Mouse (Mus musculus) brain, embryonic 14.5 days (tissue): ENCODE measurements around the gene Stx5a. TPM values are rescaled to one million over a fixed set of nuclear protein-coding genes. Genes with fewer than 3 reads are reported as not detected.

Experiments
- DNase-seq: peaks from one replicate; pipeline ENCODE4 v3.0.0-alpha.2; 2011; ENCODE audit warnings: low read depth
- CTCF ChIP-seq: fragments of 200-500 bp; IDR thresholded peaks from 2 replicates; pipeline ENCODE4 v1.5.1; 2012; ENCODE audit warnings: inconsistent platforms, mild to moderate bottlenecking, moderate library complexity, borderline replicate concordance; ENCODE audit not compliant: insufficient read depth, insufficient read length; ENCODE audit errors: extremely low read depth
- POLR2A ChIP-seq: fragments of 200-500 bp; IDR thresholded peaks from 2 replicates; pipeline ENCODE4 v1.6.1; 2012; ENCODE audit warnings: mild to moderate bottlenecking, inconsistent platforms, borderline replicate concordance; ENCODE audit not compliant: poor library complexity, insufficient read depth, insufficient read length, severe bottlenecking; ENCODE audit errors: extremely low read depth
- polyA plus RNA-seq: library from polyadenylated mRNA; depleted of rRNA; stranded (reverse); fragments of >200 nt; gene quantifications from 2 replicates; pipeline ENCODE4 v1.2.3, GENCODE M21; 2012

Stx5a gene
- polyA plus RNA-seq, 1 experiment: 117 TPM

DNA sequence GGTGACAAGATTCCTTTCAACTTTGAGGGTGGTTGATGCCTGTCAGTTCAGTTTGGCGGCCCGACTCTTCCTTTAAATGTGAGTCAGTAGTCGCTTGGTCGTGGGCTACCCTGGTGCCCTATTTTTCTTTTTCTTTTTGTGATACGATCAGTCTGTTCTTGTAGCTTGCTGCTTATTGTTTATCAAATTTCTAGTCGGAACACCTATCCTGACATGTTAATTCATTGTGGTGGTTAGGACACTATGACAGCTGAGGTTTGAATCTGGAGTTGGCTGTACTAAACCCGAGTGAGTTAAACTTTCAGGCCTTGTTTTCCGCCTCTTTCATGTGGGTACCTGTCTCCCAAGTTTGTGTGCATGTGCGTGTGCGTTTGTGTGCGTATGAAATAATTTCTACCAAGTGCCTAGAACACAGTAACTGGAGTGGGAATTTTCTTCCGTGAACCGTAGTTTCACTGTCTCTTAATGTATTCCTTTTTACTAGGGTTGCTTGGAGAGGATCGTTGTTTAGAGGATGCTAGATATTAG lies 16.3 kb downstream of the Stx5a start:
- TF ChIP-seq CTCF: no peak

GRCm38 (mm10) chr19:8758899-8759298 lies 17.7 kb downstream of the Stx5a start:
- TF ChIP-seq POLR2A (no peak), CTCF (no peak)
- DNase-seq: no peak

More for the DNA sequence above, 16.3 kb downstream of the Stx5a start:
- no peak for DNase-seq

GRCm38 (mm10) chr19:8760757-8761156 lies 19.5 kb downstream of the Stx5a start:
- TF ChIP-seq CTCF: no peak
- no peak for TF ChIP-seq POLR2A
- no peak for DNase-seq

- no peak for DNase-seq
- TF ChIP-seq POLR2A (no peak), CTCF (no peak)
Measured at GRCm38 (mm10) chr19:8763276-8763675, 22.1 kb downstream of the Stx5a start.

DNA sequence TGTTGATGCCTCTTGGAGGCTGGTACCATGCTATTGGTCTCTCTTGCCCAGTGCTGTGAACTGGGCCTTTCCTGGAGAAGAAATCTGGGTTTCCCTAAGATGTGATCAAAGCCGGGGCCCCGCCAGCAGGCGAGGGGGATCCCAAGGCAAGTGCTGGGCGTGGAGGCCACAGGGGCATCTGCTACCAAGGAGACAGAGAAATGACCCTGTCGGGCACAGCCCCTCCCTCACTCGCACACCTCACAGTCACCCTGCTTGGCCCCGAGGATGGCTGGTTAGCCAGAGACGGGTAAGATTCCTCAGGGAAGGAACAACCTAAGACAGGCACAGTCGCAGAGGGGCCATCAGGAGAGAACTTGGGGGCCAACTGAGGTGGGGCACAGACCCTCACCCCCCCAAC lies 24.3 kb downstream of the Stx5a start:
- TF ChIP-seq CTCF (no peak), POLR2A (no peak)
- no peak for DNase-seq

- peak; percentile 85; the same call in 1 of the 2 replicates for TF ChIP-seq POLR2A
- TF ChIP-seq CTCF: no peak
- peak; percentile 89 for DNase-seq
Measured at GRCm38 (mm10) chr19:8770567-8771270, 29.5 kb downstream of the Stx5a start, which contains the start of gene Tmem223. Gene Tmem223, plus strand, starts transcription at chr19:8770996.

- no peak for TF ChIP-seq CTCF
Measured at GRCm38 (mm10) chr19:8772996-8773395, 31.8 kb downstream of the Stx5a start.

GRCm38 (mm10) chr19:8773409-8773808 lies 32.2 kb downstream of the Stx5a start:
- no peak for DNase-seq
- TF ChIP-seq POLR2A (no peak), CTCF (no peak)

More at GRCm38 (mm10) chr19:8772996-8773395, 31.8 kb downstream of the Stx5a start:
- no peak for DNase-seq

GRCm38 (mm10) chr19:8774086-8774835 lies 33.0 kb downstream of the Stx5a start, which contains the start of gene Tmem179b:
Gene Tmem179b, minus strand, starts transcription at chr19:8774467.
- DNase-seq: peak; percentile 97
- TF ChIP-seq CTCF (no peak), POLR2A (peak; percentile 82; the same call in 1 of the 2 replicates)

DNA sequence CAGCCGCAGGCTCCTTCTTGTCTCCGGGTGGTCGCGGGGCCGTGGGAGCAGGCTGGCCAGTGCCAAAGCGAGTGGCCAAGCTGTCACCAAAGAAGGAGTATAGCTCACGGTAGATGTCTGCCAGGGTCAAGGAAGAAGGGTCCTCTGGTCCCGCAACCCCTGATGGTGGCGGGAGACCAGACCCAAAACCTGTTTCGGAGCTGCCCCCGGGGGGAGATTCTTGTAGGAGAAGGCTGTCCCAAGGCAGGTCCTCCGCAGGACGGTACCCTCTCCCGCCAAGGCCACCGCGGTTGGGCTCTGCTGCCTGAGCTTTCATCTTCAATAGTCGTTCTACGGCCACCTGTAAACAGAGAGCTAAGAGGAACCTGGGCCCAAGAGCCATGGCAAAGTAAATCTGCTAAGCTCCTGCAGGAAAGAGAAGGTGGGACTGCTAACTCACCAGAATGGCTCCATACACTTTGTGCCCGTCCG lies 33.8 kb downstream of the Stx5a start:
- DNase-seq: peak; percentile 14
- TF ChIP-seq POLR2A (no peak), CTCF (no peak)

GRCm38 (mm10) chr19:8786008-8786781 lies 45.0 kb downstream of the Stx5a start, which contains the start of gene Taf6l:
Gene Taf6l, minus strand, starts transcription at chr19:8786417.
- peak; percentile 99 for DNase-seq
- peak; percentile 55; the same call in 1 of the 2 replicates for TF ChIP-seq CTCF
- 0 out of 2 replicates have a peak, but pooled peaks have one; percentile 6 for TF ChIP-seq POLR2A

GRCm38 (mm10) chr19:8788521-8788920 lies 47.3 kb downstream of the Stx5a start:
- TF ChIP-seq POLR2A (no peak), CTCF (no peak)
- peak; percentile 53 for DNase-seq
